9 mouse cellular contexts compared by ENCODE assay signal in the genomic region with DNA sequence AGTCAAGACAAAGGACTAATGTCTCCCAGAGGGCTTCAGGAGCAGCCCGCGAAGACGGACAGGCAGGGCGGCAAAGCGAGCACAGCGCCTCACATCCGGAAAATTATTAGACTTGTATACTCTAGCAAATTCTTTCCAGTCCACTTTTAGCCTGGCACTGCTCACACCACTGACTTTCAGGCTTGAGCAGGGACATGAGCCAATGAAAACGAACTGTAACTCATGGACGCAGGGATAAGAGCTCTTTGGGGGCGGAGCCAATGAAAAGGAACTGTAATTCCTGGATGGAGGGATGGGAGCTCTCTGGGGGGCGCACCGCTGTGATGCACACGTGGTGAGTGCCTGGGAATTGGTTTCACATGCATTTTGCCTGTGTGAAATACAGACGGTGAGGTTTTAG. TPM values are rescaled to one million over a fixed set of nuclear protein-coding genes. Genes with fewer than 3 reads are reported as not detected.
DNase-seq lines count a peak whose midpoint lies in the region.
"Had no signal": no experiment of that assay in that cellular context is flagged by ENCODE, and none has a peak within 500 bp of the region (broad histone marks: within the 10 kb centered on the region; RNA-seq: fewer than 3 reads in every experiment).

No protein-coding gene starts in this region.

- H3K36me3 ChIP-seq in embryonic facial prominence, embryonic 10.5 days (replicated peaks) = no peaks in the 10 kb centered on the region
- H3K36me3 ChIP-seq in hindbrain, embryonic 10.5 days = no peaks in the 10 kb centered on the region
- H3K36me3 ChIP-seq: stomach, embryonic 15.5 days had no signal

- H3K27me3 ChIP-seq in embryonic facial prominence, embryonic 10.5 days (replicated peaks; ENCODE audit: low read depth, poor library complexity, severe bottlenecking) = no peaks in the 10 kb centered on the region
- H3K27me3 ChIP-seq in hindbrain, embryonic 10.5 days (ENCODE audit: insufficient read depth, poor library complexity, severe bottlenecking) = no peaks in the 10 kb centered on the region
- H3K27me3 ChIP-seq: stomach, embryonic 15.5 days had no signal

- H3K4me3 ChIP-seq in embryonic facial prominence, embryonic 10.5 days = peak overlapping the region; percentile 25; the same call in 1 of the 2 replicates
- peak overlapping the region; percentile 20; the same call in 1 of the 2 replicates for H3K4me3 ChIP-seq in hindbrain, embryonic 10.5 days
- H3K4me3 ChIP-seq: stomach, embryonic 15.5 days had no signal

- DNase-seq in heart, adult 9 months (ENCODE audit: low spot score in 2 of 2) = peak; percentile 37 to 56
- DNase-seq in heart, adult 8-10 months (ENCODE audit: low spot score) = no peak
- DNase-seq in embryonic facial prominence, embryonic 10.5 days (ENCODE audit: low spot score) = peak; percentile 20
- no peak for DNase-seq in hindbrain, embryonic 10.5 days (ENCODE audit: low spot score)
- peak; percentile 20 for DNase-seq in mesoderm, embryonic 11.5 days (ENCODE audit: low read depth, low spot score)
- DNase-seq in urinary bladder, postnatal 14 days (ENCODE audit: low spot score) = no peak
- no peak for DNase-seq in urinary bladder, adult 2 months (ENCODE audit: low spot score)
- no peak for DNase-seq in cerebellum, adult 9-10 months

- 56% methylated on average over 14 of the region's 14 CpGs for WGBS in embryonic facial prominence, embryonic 10.5 days
- 56% methylated on average over 14 of the region's 14 CpGs for WGBS in hindbrain, embryonic 10.5 days

- H3K4me1 ChIP-seq in embryonic facial prominence, embryonic 10.5 days = peaks cover 4% of the 10 kb centered on the region; the same call in 1 of the 2 replicates
- no peaks in the 10 kb centered on the region for H3K4me1 ChIP-seq in hindbrain, embryonic 10.5 days (replicated peaks)

- H3K27ac ChIP-seq in embryonic facial prominence, embryonic 10.5 days (replicated peaks) = peak overlapping the region; percentile 24; the same call in 1 of the 2 replicates
- no peak overlapping the region for H3K27ac ChIP-seq in hindbrain, embryonic 10.5 days
- H3K27ac ChIP-seq: stomach, embryonic 15.5 days had no signal

- no peaks in the 10 kb centered on the region for H3K9me3 ChIP-seq in embryonic facial prominence, embryonic 10.5 days
- H3K9me3 ChIP-seq in hindbrain, embryonic 10.5 days = no peaks in the 10 kb centered on the region
- H3K9me3 ChIP-seq: stomach, embryonic 15.5 days had no signal

RNA-seq across cellular contexts. Expression of a gene that starts 26.3 kb away (rescaled TPM):
- total RNA-seq in heart, adult 8-10 months (2022) = 10 to 100 TPM; 16.2 to 25.0 (median 18.3) TPM
- polyA plus RNA-seq in embryonic facial prominence, embryonic 10.5 days (2016; fragmentation: Nextera tagmentation; extraction: Ambion mirVana) = 0.59 and 1.00 TPM in 2 replicates
- polyA plus RNA-seq in hindbrain, embryonic 10.5 days (2016; fragmentation: Nextera tagmentation; extraction: Ambion mirVana) = 0.70 and 2.4 TPM in 2 replicates
- 21.7 and 24.0 TPM in 2 replicates for polyA plus RNA-seq in urinary bladder, adult 2 months (2012; rRNA removed)

RNA-seq across cellular contexts. Expression of a gene that starts 37.4 kb away (rescaled TPM):
- total RNA-seq in heart, adult 8-10 months (2022) = 1,000 to 10,000 TPM; 3,276 to 3,540 (median 3,455) TPM
- 545 and 577 TPM in 2 replicates for polyA plus RNA-seq in embryonic facial prominence, embryonic 10.5 days (2016; fragmentation: Nextera tagmentation; extraction: Ambion mirVana)
- 366 and 416 TPM in 2 replicates for polyA plus RNA-seq in hindbrain, embryonic 10.5 days (2016; fragmentation: Nextera tagmentation; extraction: Ambion mirVana)
- polyA plus RNA-seq in urinary bladder, adult 2 months (2012; rRNA removed) = 564 and 701 TPM in 2 replicates

Comparison
In these comparisons a context has a peak if more than half of its experiments do, and no peak if none do; other contexts are left out.
1. DNase-seq: peak in heart, adult 9 months (2 of 2), embryonic facial prominence, embryonic 10.5 days (single experiment) and mesoderm, embryonic 11.5 days (single experiment); none in heart, adult 8-10 months (single experiment), hindbrain, embryonic 10.5 days (single experiment), urinary bladder, postnatal 14 days (single experiment), urinary bladder, adult 2 months (single experiment) and cerebellum, adult 9-10 months (single experiment).